Mouse (Mus musculus) T-helper 17 cell (primary cell): ENCODE data around the gene Cpn1.

Experiments
- in situ Hi-C, 2 experiments: fragments of 300-600 bp; cut with MboI, MseI; formaldehyde crosslinking; loops; 1 replicate in 1 of 2; 2 replicates in 1 of 2; pipeline ENCODE4 v1.15.1; 2025; ENCODE audit warnings: high pct_unique_total_duplicates in 2 of 2

The Cpn1 gene

DNA sequence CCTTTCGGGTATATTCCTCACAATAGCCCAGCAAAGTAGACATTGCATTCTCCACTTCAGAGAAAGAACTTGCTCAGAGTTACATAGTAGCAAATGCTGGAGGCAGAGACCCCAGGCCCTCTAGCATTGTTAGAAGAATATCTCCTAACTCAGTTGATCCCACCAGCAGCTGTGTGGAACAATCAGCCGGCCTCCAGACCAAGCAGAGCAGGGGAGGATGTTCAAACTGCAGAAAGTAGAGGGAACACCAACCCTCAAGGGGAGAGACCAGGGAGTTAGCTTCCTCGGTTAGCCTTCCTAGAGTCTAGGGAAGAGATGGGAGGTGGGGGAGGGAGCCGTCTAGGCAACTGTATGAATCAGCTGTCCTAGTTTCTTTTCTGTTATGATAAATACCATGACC lies 6.1 kb upstream of the Cpn1 start:
- in situ Hi-C loops = loop anchor here in 1 of 2 experiments (10.0 kb wide), 2 partner anchors 442 to 1502 kb away; no protein-coding TSS in a partner anchor

DNA sequence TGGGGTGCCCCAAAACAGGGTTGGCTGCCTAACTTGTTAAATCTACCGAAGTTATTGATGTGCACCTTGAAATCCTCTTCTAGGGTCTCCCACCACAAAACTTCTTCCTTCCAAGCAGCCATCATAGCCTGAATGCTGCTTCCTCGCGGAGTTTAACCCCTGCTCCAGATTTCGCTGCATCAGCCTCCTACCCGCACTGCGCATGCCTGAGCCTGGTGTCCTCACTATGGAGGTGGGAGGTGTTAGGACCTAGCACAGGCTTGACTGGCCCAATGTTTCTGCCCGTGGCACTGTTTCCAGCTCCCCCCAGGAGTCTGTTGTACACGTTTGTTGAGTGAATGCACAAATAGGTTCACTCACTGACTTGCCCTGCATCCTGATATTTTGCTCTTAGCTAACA lies 4.0 kb upstream of the Cpn1 start:
- in situ Hi-C loops = loop anchor here in 1 of 2 experiments (10.0 kb wide), 2 partner anchors 444 to 1504 kb away; no protein-coding TSS in a partner anchor

DNA sequence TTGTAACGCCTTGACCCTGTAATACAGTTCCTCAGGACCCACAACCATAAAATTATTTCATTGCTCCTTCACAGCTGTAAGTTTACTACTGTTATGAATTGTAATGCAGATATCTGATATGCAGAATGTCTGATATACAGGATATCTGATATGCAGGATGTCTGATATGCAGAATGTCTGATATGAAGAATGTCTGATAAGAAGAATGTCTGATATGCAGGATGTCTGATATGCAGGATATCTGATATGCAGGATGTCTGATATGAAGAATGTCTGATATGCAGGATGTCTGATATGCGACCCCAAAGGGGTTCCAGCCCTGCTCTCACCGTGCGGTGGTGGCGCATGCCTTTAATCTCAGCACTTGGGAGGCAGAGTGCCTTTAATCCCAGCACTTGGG lies 4.4 kb downstream of the Cpn1 start:
- in situ Hi-C loops = no loop called here

DNA sequence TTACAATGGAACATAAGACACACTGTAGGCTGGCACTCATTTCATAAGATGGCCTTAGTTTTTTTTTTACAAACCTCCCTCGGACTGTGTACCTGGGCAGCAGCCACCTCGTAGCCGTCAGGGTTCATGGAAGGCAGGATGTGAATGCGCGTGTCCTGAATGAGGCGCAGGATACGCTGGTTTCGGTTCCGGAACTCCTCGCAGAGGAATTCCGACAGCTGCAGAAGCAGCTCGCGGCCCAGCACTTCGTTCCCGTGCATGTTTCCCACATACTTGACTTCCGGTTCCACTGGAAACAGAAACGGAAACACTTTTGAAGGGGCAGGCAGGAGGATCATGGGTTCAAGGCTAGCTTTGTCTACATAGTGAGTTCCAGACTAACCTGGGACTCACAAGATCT lies 5.6 kb downstream of the Cpn1 start:
- in situ Hi-C loops = no loop called here

DNA sequence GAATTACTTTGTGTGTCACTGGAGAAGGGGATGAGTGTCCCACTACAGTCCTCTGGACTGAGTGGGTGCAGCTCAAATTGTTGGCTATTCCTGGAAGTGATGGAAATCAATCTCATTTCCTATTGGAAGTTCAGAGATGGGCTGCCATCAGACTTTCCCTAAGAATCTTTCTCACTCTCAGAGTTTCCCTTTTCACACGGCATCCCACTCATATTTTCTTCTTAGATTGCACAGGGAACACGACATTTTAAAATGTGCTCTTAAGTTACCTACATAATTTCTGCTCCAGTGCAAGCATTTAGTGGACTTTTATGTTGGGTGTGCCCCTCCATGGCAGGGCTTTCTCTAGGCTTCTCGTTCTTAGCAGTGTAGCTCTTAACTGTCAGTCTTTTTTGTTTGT lies 8.6 kb downstream of the Cpn1 start:
- in situ Hi-C loops = no loop called here

DNA sequence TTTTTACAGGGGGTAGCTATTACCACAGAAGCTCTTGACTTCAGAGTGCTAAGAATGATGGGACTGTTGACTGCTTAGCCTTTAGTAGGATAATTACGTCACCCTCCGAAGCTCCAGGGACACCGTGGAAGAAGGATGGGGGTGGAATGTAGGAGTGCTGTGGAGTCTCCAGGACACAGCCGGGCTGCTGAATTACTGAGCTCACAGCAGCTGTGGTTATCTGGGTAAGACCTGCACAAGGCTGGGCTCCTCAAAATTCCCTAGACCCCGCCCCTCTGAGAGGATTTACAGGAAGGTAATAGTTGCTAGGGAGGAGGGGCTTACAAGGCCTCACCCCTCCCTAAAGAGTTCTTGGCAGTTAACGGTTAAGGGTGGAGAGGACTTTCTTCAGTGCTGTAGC lies 9.7 kb downstream of the Cpn1 start:
- in situ Hi-C loops = no loop called here

DNA sequence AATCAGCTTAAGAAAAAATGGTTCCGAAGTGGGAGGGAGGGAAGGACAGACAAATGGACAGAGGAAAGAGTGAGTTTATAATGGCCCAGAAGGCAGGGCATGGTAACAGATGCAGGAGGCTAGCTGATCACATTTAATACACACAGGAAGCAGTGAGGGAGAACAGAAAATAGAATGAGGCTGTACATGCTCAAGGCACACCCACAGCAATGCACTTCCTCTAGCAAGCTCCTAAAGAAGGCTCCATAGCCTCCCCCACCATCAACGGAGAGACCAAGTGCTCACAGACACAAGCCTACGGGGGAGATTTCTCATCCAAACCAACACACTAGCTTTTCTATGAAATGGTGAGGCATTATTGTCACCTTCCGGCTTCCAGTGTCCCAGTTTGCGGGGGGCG lies 12.1 kb downstream of the Cpn1 start:
- in situ Hi-C loops = no loop called here

DNA sequence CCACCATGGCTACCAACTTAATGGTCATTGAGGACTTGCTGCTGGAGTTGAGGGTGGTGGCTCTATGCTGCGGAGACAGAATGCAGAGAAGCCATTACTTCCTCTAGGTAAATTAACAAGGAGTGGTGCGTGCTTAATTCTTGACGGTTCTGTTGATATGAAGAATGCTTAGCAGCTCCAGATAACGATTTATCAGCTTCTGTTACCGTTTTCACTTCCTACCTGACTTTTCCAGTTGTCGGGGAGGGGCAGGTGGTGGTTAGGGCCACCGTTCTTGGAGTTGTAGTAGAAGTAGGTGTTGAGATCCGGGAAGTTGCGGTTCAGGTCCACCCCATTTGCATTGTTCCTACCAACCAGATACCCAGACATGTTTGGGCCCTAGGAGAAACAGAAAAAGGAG lies 12.6 kb downstream of the Cpn1 start:
- in situ Hi-C loops = no loop called here

DNA sequence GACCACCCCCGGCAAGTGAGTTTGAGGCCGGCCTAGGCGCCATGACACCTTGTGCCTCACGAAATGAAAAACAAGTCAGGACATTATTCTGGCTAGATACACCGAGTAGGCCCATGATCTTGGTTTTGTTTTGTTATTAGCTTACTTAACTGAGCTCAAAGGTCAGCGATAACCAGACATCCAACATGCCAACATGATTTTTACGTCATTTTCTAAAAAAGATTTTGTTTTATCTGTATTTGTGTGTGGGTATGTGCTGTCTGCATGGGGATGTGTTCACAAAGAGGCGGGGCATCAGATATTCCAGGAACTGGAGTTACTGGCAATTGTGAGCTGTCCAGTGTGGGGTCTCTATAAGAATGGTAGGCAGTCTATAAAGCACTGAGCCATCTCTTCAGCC lies 14.2 kb downstream of the Cpn1 start:
- in situ Hi-C loops = no loop called here

DNA sequence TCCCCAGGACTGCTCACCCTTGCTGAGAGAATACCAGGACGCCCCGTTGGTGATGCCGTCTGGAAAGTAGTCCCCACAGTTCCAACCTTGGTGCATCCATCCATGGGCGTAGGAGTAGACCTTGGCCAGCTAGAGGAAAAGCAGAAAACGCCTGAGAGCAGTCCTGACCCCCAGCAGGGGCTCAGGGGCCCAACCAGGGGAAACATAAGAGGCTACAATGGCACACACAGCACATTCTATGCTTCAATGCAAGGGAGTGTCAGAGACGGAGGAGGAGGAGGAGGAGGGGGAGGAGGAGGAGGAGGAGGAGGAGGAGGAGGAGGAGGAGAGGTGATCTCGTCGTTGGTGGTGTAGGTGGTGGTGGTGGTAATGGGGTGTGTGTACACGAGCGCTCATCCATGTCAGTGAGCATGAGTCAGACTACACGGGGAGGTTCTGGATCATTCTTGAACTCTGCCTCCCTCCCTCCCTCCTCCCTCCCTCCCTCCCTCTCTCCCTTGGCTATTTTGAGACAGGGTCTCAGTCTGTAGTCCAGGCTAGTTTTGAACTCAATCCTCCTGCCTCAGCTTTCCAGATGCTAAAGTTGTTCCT lies 17.8 kb downstream of the Cpn1 start:
- in situ Hi-C loops = no loop called here

DNA sequence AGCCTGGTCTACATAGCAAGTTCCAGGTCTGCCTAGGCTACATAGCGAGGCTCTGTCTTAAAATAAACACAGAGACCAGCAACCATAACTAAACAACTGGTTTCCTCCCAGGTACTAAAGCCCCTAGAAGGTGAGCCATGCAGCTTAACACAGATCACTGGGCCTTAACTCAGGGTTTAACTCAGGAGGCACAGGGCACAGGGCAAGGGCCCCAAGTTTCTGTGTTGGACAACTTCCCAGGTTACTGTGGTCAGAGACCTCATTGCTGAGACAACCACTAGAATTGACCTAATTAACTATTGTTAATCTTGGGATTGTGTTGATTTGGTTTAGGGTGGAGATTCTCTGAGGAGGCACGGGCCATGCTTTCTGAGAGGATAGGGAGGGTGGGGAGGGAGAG lies 19.9 kb downstream of the Cpn1 start:
- in situ Hi-C loops = no loop called here

DNA sequence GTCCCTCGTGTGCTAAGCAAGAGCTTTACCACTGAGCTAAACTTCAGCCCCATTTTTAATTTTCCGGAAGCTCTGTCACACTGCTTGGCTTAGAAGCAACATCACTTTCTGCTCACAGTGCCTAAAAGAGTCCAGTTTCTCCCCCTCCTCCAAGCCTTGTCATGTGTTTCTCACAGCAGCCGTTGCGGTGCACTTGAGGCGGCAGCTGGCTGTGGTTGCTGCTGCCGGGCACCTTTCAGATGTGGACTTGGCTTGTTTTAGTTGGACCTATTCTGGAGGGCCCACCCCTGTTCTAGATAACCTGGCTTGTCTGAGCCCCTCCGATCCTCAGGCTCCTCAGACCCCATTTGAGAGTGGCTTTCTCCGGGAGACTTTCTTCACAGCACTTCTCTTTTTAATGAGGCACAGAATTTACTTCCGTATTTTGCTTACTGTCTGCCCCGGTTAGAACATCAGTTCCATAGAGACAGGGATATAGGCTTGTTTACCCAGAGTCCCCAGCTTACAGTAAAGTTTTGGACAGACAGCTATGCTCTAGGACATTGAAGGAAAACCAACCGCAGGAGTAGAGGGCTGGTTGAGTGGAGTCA lies 20.8 kb downstream of the Cpn1 start:
- in situ Hi-C loops = no loop called here

DNA sequence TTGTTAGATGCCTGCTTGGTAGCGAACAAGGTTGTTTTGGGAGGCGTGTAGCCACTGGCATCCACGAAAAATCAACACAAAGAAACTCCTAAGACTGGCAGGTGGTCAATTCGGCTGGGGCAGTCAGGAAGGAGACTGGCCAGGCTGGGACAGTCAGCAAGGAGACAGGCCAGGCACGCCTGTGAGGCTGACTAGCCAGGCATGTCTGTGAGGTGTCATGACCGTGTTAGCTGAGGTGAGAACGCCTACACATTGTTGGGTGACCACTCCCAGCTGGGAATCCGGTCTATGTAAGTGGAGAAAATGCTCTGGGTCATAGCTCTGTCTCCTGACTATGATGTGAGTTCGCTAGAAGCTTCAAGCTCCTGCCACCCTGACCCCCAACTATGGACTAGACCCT lies 23.6 kb downstream of the Cpn1 start:
- in situ Hi-C loops = no loop called here

DNA sequence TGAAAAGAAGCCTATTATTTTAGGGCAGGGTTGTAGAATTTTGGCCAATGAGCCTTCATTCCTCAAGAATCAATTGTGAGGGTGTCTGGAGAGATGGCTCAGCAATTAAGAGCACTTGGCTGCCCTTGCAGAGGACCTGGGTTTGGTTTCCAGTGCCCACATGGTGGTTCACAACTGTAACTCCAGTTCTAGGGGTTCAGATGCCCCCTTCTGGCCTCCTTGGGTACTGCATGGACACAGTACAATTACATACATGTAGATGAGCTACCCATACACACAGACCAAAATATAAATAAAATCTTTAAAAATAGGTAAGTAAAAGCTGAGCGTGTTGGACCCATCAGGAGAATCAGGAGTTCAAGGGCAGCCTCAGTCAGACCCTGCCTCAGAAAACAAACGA lies 25.2 kb downstream of the Cpn1 start:
- in situ Hi-C loops = no loop called here

DNA sequence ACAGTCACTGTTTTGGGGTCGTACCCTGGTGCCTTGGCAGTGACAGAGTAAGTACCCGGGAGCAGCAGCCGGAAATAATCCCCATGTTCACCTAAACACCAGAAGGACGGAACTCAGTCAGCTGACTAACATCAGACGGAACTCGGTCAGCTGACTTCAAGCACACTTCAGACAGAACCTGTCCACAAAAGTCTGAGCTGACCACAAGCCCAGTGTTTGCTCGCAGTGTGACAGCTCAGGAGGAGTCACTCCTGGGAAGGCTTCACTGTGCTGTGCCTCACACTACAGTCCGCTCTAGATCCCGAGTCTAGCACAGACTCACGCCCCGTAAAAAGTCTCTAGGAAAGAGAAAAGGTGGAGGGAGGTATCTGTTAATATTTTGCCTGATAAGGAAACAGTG lies 26.3 kb downstream of the Cpn1 start:
- in situ Hi-C loops = no loop called here

DNA sequence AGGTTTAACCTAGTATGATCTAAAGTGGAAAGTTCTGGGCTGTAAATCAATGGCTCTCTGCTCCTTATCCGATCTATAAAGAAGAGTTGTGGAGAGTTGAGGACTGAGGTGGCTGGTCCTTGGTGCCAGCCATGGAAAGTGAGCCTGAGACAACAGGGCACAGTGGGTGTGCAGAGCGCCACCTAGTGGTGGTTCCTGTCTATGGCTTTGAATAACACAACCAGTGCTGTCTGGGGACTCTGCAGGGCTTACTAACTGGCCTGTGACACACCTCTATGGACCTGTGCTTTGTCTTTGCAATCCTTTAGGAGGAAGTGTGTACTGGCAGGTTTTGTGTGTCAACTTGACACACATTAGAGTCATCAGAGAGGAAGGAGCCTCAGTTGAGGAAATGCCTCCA lies 27.2 kb downstream of the Cpn1 start:
- in situ Hi-C loops = loop anchor here in 1 of 2 experiments (5.0 kb wide), 1 partner anchor 132 kb away; no protein-coding TSS in a partner anchor

DNA sequence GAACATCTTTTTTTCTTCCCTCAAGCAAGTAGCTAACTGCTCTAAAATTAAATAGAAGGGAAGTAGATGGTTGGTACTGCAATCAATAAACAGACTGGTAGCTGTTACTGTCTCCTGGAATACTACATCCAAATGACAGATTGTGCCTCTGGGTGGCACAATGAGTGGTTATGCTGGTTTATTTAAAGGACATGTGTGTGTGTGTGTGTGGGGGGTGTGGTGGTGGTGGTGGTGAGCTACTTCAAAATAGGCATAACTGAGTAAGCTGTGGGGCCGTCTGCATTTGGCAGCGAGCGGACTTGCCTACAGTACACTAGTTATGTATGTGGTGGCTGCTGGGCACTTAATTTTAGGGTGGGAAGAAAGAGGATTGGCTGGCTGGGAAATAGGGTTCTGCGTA lies 28.5 kb downstream of the Cpn1 start:
- in situ Hi-C loops = loop anchor here in 1 of 2 experiments (5.0 kb wide), 1 partner anchor 131 kb away; no protein-coding TSS in a partner anchor

DNA sequence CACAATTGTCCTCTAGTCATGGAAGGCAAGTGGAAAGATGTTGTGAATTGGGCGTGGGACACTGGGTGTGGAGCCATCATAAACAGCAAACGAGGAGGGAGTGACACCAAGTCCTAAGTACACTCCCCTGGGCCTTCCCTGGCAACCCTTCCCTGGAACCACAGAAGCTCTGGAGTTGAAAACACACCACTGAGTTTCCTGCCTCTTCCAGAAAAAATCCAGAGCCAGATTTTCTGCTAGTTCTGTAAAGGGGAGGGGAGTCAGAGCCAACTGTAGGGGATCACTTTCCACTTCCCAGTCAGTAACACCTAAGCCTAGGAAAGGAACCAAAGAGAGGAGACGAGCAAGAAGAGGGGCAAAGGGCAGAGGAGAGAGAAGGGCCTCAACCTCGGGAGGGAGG lies 29.0 kb downstream of the Cpn1 start:
- in situ Hi-C loops = loop anchor here in 1 of 2 experiments (5.0 kb wide), 1 partner anchor 130 kb away; no protein-coding TSS in a partner anchor

DNA sequence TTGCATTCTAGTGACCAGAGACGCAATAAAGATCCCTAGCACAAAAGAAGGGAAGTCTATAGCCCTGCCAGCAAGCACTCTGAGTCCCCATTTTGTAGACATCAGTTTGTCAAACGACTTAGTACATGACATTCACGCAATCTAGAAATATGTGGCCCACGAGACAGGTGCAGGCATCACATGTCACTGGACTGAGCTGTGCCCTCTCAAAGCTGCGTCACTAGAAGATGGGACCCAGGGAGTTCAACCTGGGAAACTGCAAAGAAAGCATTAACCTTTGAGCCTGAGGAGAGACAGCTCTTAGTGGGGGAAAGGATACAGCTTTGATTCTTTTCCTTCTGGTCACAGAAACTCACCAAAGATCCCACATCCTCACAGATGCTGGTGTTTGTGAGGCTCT lies 31.1 kb downstream of the Cpn1 start:
- in situ Hi-C loops = loop anchor here in 1 of 2 experiments (5.0 kb wide), 1 partner anchor 128 kb away; no protein-coding TSS in a partner anchor

DNA sequence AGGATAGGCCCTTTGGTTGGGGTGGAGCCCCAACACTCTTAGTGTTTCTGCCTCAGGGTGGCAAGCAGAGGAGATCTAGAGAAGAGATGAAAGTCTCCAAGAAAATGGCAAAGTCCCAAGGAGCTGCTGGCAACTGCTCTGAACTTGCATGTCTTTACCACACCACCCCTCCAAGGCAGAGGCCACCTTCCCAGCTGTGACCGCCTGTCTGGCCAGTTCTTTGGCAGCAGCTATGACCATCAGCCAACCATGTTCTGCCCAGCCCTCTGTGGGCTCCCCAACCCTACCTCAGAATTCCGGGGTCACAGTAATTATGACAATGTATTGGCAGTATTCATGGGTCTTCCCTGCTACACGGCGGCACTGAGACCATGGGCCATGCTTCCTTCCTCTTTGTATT lies 31.5 kb downstream of the Cpn1 start:
- in situ Hi-C loops = loop anchor here (5.0 kb wide), 2 partner anchors 123 to 128 kb away; no protein-coding TSS in a partner anchor

DNA sequence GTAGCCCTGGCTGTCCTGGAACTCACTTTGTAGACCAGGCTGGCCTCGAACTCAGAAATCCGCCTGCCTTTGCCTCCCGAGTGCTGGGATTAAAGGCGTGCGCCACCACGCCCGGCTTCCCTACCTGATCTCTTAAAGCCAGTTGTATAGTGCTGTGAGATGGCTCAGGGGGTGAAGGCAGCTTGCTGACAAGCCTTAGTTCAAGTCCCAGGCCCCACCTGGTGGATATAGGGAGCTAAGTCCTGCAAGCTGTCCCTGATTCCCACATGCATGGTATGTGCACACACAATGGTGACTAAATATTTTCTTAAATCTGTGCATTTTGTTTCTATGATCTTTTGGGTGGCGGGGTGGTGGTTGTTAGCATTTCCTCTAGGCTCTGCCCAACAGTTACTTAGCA lies 33.4 kb downstream of the Cpn1 start:
- in situ Hi-C loops = loop anchor here in 1 of 2 experiments (5.0 kb wide), 1 partner anchor 121 kb away; no protein-coding TSS in a partner anchor

DNA sequence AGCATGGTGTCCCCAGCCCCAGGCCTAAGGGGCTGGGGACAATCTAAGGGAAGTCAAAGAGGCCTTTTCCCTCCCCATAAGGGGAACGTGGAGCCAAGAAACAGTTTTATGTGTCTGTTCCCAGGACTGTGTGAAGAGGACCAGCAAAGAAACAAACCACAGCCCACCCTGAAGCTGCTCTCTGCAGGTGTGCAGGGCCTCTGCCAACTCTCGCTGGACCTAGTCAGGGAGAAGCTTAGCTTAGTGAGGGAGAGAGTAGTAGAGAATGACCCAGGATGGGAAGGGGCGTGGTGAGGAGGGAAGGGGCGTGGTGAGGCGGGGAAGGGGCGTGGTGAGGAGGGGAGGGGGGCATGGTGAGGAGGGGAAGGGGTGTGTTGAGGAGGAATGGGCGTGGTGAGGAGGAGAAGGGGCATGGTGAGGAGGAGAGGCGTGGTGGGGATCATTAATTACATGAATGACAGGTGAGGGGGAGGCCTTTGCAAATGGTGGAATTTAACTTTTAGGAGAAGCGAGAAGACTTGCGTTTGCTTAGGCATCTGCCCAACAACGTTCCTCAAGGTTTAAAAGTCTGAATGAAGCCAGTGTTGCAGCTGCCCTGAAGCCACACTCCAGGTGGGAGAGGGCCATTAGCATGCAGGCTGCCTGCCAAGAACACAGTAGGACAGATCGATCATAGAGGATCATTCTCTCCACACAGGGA lies 37.1 kb downstream of the Cpn1 start:
- in situ Hi-C loops = no loop called here

DNA sequence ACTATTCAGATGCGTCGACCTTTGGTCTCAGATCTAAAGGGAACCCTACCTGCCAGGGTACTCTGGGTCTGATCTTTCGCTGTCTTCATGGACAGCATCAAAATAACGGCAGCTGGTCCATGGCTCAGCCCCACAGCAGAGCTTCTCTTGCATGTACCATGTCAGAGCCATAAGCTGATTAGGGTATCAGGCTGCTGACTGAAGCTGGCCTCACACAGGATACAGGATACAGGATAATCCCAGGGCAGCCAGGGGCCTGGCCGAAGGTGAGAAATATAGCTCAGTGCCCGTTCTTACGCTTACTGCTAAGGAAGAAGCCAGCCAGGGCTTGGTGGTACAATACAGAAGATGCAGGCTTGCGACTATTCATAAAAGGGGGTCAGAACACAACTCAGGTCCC lies 41.8 kb downstream of the Cpn1 start:
- in situ Hi-C loops = loop anchor here in 1 of 2 experiments (5.0 kb wide), 1 partner anchor 1167 kb away; the partner anchor contains the start of gene Hps1
